19 mouse cellular contexts compared by ENCODE assay signal in genomic region chr13:104878508-104878907, GRCm38 (mm10). TPM values are rescaled to one million over a fixed set of nuclear protein-coding genes. Genes with fewer than 3 reads are reported as not detected.
"Had no signal": no experiment of that assay in that cellular context is flagged by ENCODE, and none has a peak within 500 bp of the region (broad histone marks: within the 10 kb centered on the region; RNA-seq: fewer than 3 reads in every experiment).

No protein-coding gene starts in this region.

- H3K4me3 ChIP-seq: midbrain, embryonic 13.5 days; myocyte; neural tube, embryonic 13.5 days; neural tube, embryonic 15.5 days had no signal

- H3K27me3 ChIP-seq: midbrain, embryonic 13.5 days; neural tube, embryonic 13.5 days; neural tube, embryonic 15.5 days had no signal

- H3K4me2 ChIP-seq: lung, embryonic 14.5 days; midbrain, embryonic 11.5 days; midbrain, embryonic 13.5 days; neural tube, embryonic 13.5 days; neural tube, embryonic 15.5 days had no signal

- H3K9ac ChIP-seq: lung, embryonic 14.5 days; midbrain, embryonic 13.5 days; neural tube, embryonic 13.5 days; neural tube, embryonic 15.5 days had no signal

- H3K4me1 ChIP-seq: midbrain, embryonic 13.5 days; neural tube, embryonic 15.5 days had no signal

- H3K9me3 ChIP-seq: midbrain, embryonic 13.5 days; neural tube, embryonic 13.5 days; neural tube, embryonic 15.5 days had no signal

- H3K27ac ChIP-seq: midbrain, embryonic 13.5 days; neural tube, embryonic 13.5 days; neural tube, embryonic 15.5 days had no signal

- DNase-seq: lung, adult 18-20 months; lung, embryonic 14.5 days; lung, postnatal 10 days; lung, postnatal 4 days; retina, postnatal 1 day; right cerebral cortex, adult 18-20 months; right cerebral cortex, postnatal 25 days; right cerebral cortex, postnatal 4 days; spleen, adult 18-20 months; thymus, adult 18-20 months; thymus, postnatal 14 days; thymus, postnatal 36 days had no signal

- ATAC-seq: midbrain, embryonic 13.5 days; midbrain, embryonic 16.5 days had no signal

- H3K36me3 ChIP-seq: midbrain, embryonic 13.5 days; neural tube, embryonic 13.5 days; neural tube, embryonic 15.5 days had no signal

RNA-seq across cellular contexts. Expression of gene Shisal2b, which starts 14.8 kb away (rescaled TPM):
- total RNA-seq: megakaryocyte, adult 5-6 weeks had no signal
- polyA plus RNA-seq: myocyte had no signal
